Mouse (Mus musculus): Measurements from ENCODE around the gene Pycard. TPM values are rescaled to one million over a fixed set of nuclear protein-coding genes. Genes with fewer than 3 reads are reported as not detected.

Gene Pycard
- total RNA-seq, 2 experiments from 2014 or later: 1.9 to 2.4 TPM

Other genes with a start within 250 kb of the Pycard start
- gene Fbxl19, start 249.3 kb downstream of the Pycard start, total RNA-seq (2021): 10 to 100 TPM; 63.5 to 65.2 TPM
- 10 to 100 TPM; 31.1 to 32.6 TPM for gene Orai3, start 224.1 kb downstream of the Pycard start, total RNA-seq (2021)
- 10 to 100 TPM; 46.2 to 46.9 TPM for gene Setd1a, start 217.2 kb downstream of the Pycard start, total RNA-seq (2021)
- gene Gm49388, start 208.3 kb downstream of the Pycard start, total RNA-seq (2021): 1 to 10 TPM; 2.4 to 2.9 TPM
- gene Hsd3b7, start 193.3 kb downstream of the Pycard start, total RNA-seq (2021): 1 to 10 TPM; 8.3 to 8.6 TPM
- gene Stx4a, start 169.6 kb downstream of the Pycard start, total RNA-seq (2021): 10 to 100 TPM; 64.3 to 64.7 TPM
- 100 to 1,000 TPM; 342 to 346 TPM for gene Stx1b, start 169.3 kb downstream of the Pycard start, total RNA-seq (2021)
- gene Zfp646, start 117.6 kb downstream of the Pycard start, total RNA-seq (2021): 10 to 100 TPM; 33.2 to 36.3 TPM
- 10 to 100 TPM; 24.5 to 25.5 TPM for gene Zfp668, start 117.0 kb downstream of the Pycard start, total RNA-seq (2021)
- gene Prss53, start 102.9 kb downstream of the Pycard start, total RNA-seq (2021): 1 to 10 TPM; 3.7 to 4.0 TPM
- not detected for gene Gm21974, start 98.4 kb downstream of the Pycard start, total RNA-seq (2021)
- 10 to 100 TPM; 24.0 to 25.0 TPM for gene Vkorc1, start 98.2 kb downstream of the Pycard start, total RNA-seq (2021)
- 10 to 100 TPM; 35.7 to 41.6 TPM for gene Bckdk, start 89.8 kb downstream of the Pycard start, total RNA-seq (2021)
- gene Kat8, start 81.4 kb downstream of the Pycard start, total RNA-seq (2021): 10 to 100 TPM; 33.8 to 36.2 TPM
- under 1 TPM; 0.68 to 0.80 TPM for gene Prss8, start 63.8 kb downstream of the Pycard start, total RNA-seq (2021)
- gene Prss36, start 47.1 kb downstream of the Pycard start, total RNA-seq (2021): 10 to 100 TPM; 11.0 to 11.6 TPM
- 100 to 1,000 TPM; 301 to 325 TPM for gene Fus, start 26.4 kb downstream of the Pycard start, total RNA-seq (2021)
- under 1 TPM; 0.42 to 0.56 TPM for gene Trim72, start 10.1 kb upstream of the Pycard start, total RNA-seq (2021)
- gene Itgam, start 68.8 kb upstream of the Pycard start, total RNA-seq (2021): 10 to 100 TPM in 1 of 2 experiments, 1 to 10 TPM in 1; 9.1 to 12.0 TPM
- not detected for gene Gm49368, start 68.8 kb upstream of the Pycard start, total RNA-seq (2021)
- under 1 TPM; 0.12 to 0.33 TPM for gene Itgax, start 135.7 kb upstream of the Pycard start, total RNA-seq (2021)
- gene Itgad, start 160.5 kb upstream of the Pycard start, total RNA-seq (2021): under 1 TPM; 0.20 to 0.25 TPM
- 1 to 10 TPM; 3.4 to 3.6 TPM for gene Cox6a2, start 212.5 kb upstream of the Pycard start, total RNA-seq (2021)
- 10 to 100 TPM; 11.2 to 12.2 TPM for gene Armc5, start 243.5 kb upstream of the Pycard start, total RNA-seq (2021)
- 1 to 10 TPM; 3.3 to 3.6 TPM for gene 9130023H24Rik, start 244.2 kb upstream of the Pycard start, total RNA-seq (2021)

All from layer of hippocampus, postnatal 36 days (tissue).